Mouse (Mus musculus) MEL (cell line): ENCODE data around the gene Cybc1.

ENCODE experiments used
- EP300 ChIP-seq, 2 experiments: IDR thresholded peaks; 2 replicates each; pipeline ENCODE4 v1.6.1; 2011; ENCODE audit warnings: improper control_type of control experiment in 2 of 2, low read length in 2 of 2, low read depth in 1 of 2, mild to moderate bottlenecking in 1 of 2
- RAD21 ChIP-seq: IDR thresholded peaks from 2 replicates; pipeline ENCODE4 v1.6.1; 2011; ENCODE audit warnings: mild to moderate bottlenecking, low read depth, low read length, improper control_type of control experiment
- SMC3 ChIP-seq: IDR thresholded peaks from 2 replicates; pipeline ENCODE4 v1.6.1; 2011; ENCODE audit warnings: low read depth, low read length, improper control_type of control experiment
- USF1 ChIP-seq: IDR thresholded peaks from 2 replicates; pipeline ENCODE4 v1.6.1; 2014; ENCODE audit warnings: low read depth, mild to moderate bottlenecking, inconsistent platforms, low read length, improper control_type of control experiment, moderate library complexity

DNA sequence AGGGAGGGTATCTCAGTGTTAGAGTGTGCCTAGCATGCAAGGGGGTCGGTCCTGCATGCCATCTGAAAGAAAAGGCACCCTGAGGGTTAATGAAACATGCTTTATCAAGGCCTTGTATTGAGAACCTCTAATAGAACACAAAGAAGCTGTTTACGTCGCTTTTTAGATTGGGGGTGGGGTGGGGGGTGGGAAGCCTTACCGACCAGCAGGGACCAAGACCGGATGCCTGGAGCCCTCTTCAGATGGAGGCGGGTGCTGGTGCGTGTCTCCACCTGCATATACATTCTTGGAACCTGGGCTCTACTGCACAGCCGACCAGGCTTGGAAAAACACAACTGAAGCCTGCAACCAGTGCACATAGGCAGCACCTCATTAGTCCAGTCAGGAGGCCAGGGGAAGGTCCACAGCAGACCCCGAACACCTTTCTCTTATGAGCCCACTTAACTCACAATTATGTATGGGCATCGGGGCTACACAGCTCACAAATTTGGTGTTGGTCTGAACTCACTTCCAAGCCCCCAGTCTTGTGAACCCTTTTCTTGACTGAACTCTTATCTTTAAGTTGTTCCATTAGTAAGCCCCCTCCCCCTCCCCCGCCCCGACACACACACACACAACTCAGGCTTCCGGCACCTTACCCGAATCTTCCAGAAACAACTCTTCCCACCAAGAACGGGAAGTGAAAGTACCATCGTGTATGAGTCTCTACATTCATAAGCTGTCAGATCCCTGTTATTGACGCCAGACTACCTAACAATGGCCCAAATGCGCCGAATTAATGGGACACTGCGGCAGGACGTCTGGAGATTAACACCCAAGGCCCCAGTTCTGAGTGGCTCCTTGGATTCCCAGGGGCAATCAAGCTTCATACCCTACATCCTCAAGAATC is 749 bp downstream of the Cybc1 start:
- TF ChIP-seq SMC3 (no peak), RAD21 (no peak), EP300 (IDR thresholded peaks at IDR 0.05; ENCODE audit: low read depth in 1 of 2, low read length in 2 of 2) (no peak), USF1 (no peak)
